Mouse (Mus musculus) testis, postnatal 14 days (tissue): ENCODE results near the gene Cd209f.
"Not testable (repeated sequence)": the region's sequence is repeated elsewhere in the genome, so short reads cannot be mapped to it uniquely, and the experiment has no call there.

Source experiments
- DNase-seq: peaks from one replicate; pipeline ENCODE4 v3.0.0; 2021; ENCODE audit warnings: low spot score

The Cd209f gene

GRCm38 (mm10) chr8:4105735-4106134 lies at the start of gene Cd209f:
Cd209f (minus strand) TSS chr8:4105835.
- not testable (repeated sequence) for DNase-seq

- no peak for DNase-seq
Measured at GRCm38 (mm10) chr8:4154878-4155277, 49.2 kb upstream of the Cd209f start.

DNA sequence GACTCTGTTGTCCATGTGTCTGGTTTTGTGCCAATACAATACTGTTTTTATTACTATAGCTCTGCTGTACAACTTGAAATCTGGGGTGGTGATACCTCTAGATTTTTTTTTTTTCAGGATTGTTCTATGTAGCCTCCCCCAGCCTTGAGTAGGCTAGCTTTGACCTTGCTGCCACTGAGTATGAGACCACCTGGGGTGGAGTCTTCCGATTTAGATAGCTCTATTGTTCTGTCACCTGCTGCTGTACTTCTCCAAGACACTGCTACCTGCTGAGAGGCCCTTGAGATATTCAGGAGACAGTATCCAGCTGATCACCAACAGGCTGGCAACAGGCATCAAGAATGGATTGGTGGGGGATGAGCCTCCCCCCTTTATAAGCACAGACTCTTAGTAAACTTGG lies 41.6 kb upstream of the Cd209f start:
- DNase-seq, result no peak

DNA sequence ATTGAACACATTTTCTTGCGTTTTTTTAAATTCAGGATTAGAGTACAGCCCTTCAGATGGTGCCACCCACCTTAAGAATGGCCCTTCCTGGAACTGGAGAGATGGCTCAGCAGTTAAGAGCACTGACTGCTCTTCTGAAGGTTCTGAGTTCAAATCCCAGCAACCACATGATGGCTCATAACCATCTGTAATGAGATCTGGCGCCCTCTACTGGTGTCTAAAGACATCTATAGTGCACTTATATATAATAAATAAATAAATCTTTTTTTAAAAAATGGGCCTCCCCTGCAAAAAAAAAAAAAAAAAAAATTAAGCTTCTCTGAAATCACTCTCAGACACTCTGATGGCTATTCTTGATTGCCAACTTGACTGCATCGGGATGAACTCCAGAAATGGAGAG lies 36.1 kb upstream of the Cd209f start:
- no peak for DNase-seq

DNA sequence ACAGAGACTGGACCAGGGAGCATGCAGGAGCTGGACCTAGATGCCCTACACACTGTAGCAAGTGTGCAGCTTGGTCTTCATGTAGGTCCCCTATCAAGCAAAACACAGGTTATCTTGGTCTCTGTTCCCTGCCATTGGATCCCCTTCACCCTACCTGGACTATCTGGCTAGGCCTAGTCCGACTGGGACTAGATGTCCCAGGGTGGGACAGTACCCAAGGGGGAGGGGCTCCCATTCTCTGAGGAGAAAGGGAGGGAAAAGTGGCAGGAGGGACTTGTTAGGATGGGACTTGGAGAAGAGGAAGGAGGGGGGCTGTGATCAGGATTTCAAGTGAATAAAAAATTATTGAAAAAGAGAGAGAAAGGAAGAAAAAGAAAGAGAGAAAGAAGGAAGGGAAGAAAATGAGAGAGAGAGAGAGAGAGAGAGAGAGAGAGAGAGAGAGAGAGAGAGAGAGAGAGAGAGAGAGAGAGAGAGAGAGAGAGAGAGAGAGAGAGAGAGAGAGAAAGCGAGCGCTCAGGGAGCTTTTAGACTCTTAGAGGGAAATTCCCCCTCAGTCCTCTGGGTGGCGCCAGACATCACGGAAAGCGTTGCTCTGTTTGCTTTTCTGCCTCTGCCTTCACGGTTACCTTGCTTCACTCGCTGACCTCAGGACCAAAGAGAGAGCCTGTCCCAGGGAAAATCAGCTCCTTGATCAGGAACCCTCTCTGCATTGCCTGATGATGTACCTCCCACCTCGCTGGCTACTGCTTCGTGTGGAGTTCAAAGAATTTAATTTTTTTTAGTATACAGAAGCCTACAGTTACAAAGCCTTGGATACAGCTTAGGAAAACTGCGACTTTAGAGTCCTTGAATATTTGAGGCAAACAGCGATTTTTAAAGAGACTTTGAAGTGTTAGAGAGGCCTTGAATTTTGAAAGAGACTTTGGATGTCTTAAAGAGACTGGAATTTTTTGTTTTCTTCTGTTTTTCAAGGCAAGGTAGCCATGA lies 34.3 kb upstream of the Cd209f start:
- DNase-seq, result peak; percentile 64

DNA sequence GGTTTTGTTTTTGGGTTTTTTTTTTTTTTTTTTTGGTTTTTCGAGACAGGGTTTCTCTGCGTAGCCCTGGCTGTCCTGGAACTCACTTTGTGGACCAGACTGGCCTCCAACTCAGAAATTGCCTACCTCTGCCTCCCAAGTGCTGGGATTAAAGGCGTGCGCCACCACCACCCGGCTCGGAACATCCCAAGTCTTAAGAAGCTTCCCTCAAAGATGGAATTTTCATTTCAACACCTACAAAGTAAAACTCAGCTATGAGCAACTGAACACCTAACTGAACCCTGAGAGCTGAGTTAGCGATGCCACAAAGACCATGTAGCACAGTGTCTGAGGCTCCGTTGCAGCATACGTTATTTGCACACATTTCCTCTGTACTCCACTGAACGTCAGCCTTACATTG lies 28.2 kb upstream of the Cd209f start, which contains the start of gene Cd209g:
Cd209g (plus strand) TSS at position 301 of the 400 bp plus-strand sequence.
- DNase-seq, result no peak

- not testable (repeated sequence) for DNase-seq
Measured at GRCm38 (mm10) chr8:4088514-4088913, 17.1 kb downstream of the Cd209f start.

- DNase-seq, result not testable (repeated sequence)
Measured at GRCm38 (mm10) chr8:4087180-4087722, 18.4 kb downstream of the Cd209f start.
